Mouse (Mus musculus) frontal cortex, adult 2 months (tissue): ENCODE data around the gene Sec24c. TPM values are rescaled to one million over a fixed set of nuclear protein-coding genes. Genes with fewer than 3 reads are reported as not detected.

Source experiments
- DNase-seq, 2 experiments: peaks; one replicate each; pipeline ENCODE4 v3.0.0; 2022; ENCODE audit warnings: low spot score in 1 of 2; ENCODE audit errors: extremely low spot score in 1 of 2
- polyA plus RNA-seq: library from polyadenylated mRNA; depleted of rRNA; stranded (reverse); fragments of >200 nt; gene quantifications from 2 replicates; pipeline ENCODE4 v1.2.3, GENCODE M21; 2012

Gene Sec24c
- polyA plus RNA-seq, 1 experiment: 91.9 TPM

DNA sequence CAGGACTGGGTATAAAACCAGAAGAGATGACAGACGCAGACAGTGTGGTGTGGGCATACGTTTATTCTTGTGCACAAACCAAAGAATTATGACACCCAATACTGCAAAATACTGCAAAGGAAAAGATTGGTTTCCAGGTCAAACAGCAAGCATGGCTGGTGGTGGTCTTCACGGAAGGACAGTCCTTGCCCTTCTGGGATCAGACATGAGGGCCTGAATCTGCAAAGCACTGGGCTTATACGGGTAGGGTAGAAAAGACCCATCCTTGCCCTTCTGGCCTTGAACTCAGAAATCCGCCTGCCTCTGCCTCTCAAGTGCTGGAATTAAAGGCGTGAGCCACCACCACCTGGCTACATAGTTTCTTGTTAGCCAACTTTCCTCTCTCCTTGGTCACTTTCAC lies 15.2 kb upstream of the Sec24c start:
- DNase-seq: no peak

DNA sequence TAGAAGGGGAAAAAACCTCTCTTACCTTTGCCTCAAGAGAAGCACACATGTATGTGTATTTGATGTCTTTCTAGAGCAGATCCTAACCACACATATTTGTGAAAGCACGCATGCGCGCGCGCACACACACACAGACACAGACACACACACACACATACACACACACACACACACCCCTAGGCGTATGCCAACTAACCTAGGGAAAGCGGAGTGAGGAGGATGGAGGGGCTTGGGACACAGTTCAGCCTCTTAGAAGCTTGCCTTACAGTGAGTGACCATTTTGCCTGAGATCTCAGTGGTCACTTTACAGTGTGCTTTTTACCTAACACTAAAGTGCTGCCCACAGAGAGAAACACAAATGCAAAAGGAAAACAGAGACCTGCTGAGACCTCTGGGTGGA lies 14.4 kb upstream of the Sec24c start:
- DNase-seq: no peak

DNA sequence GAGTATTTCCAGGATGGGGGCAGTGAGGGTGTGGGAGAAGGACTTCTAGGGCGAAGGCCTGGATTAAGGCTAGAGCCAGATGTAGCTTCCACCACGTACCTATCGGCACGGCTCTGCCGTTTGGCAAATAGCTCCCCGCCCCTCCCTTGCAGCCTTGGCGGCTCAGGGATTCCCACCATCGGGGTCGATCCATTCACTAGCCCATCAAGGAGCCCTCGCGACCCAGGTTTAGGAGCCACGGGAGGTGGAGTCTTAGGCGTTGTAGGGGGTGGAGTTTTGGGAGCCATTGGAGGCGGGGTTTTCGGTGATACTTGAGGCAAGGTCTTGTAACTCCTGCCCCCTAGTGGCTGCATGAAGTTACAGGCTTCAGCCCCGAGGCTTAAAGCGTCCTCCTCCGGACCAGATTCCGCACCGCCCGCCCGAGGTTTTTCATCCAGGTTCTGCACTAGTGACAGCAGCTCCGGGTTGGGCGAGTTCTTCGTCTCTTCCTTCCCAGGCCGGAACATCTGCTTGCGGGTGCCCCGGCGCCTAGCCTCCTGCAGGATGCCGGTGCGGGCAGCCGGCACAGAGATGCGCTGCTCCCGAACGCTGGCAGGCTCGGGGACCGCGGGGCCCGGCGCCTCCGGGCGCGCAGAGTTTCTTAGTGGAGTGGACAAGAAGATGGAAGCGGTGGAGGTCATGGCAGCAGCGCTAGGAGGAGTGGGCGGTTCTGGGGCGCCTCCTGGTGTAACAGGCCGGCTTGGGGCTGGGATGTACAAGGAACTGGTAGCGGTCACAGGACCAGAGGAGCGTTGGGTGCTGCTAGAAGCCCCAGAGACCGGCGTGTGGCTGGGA lies 13.1 kb upstream of the Sec24c start:
- DNase-seq: peak; percentile 93 to 99

DNA sequence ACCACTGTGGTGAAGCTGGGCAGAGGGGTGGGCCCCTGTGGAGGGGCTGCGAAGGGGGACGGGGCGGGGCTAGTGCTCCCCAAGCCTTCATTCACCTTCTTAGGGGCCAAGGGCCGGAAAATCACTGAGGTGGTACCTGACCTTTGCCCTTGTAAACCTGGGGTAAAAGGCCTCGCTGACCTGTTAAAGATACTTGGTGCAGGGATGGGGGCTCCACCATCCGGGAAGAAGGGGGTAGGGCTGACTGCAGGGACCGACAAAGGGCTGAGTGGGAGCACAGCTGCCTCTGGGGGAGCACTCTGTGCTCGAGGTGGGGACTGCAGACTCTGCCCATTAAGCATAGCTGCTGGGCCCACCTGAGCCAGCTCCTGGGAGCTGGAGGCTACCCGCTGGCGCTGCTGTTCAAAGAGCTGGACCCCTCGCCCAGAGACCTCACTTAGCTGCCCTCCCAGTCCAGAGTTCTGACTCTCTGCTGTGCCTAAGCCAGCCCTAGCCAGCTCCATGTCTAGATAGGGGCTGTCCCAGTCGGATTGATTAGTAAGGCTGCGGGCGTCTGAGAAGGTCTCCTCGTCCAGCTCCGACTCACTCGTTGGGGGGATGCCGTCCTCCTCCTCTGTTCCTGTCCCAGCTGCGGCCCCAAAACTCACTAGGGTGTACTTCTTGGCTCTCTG lies 12.3 kb upstream of the Sec24c start:
- DNase-seq: no peak

GRCm38 (mm10) chr14:20662740-20663139 lies 11.4 kb upstream of the Sec24c start:
- no peak for DNase-seq

GRCm38 (mm10) chr14:20663601-20664000 lies 10.5 kb upstream of the Sec24c start:
- DNase-seq: no peak

DNA sequence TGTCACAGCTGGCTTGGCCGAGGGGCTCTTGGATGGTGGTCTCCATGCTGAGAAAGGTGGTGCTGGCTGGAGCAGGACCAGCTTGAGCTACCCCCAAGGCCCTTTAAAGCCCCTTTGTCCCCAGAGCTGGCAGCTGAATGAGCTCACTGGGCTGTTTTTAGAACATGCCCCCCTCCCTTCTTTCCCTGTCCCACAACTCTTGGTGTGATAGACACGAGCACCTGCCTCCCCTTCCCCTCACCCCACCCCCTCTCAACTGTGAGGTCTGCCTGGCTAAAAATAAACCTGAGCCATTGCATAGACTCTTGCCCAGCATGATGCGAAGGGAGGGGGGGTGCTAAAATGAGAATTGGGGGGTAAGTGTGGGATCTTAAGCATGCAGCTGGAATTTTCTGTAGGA lies 9.7 kb upstream of the Sec24c start:
- DNase-seq: no peak

GRCm38 (mm10) chr14:20667469-20667868 lies 6.6 kb upstream of the Sec24c start:
- DNase-seq: no peak

DNA sequence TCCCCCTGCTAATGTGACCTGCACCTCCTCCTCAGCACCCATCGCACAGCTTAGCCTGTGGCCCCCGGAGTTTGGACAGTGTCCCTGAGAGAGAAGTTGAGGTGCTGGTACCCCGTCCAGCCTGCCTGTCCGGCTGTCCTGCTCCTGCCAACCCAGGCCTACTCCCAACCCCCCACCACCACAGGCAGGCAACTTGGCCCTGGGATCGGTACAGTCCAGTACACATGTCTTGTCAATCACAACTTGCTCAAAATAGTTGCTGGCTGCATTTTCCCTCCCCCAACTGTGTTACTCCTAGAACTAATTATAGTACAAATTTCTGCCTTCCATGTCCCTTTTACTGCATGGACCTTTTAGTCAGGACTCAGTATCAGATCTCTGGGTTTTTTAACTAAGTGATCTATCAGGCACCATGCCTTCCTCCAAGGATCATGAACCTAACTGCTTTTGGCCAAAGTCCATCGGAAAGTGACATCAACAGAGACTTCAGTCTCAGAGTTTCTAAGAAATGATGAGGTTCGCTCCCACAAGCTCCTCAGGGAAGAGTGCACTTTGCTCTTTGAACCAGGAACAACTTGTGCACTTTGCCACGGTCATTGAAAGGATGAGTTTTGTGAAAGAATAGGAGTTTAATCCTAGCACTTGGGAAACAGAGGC lies 5.8 kb upstream of the Sec24c start, which contains the start of gene Synpo2l:
Gene Synpo2l (minus strand): TSS at position 201 of the 657 bp plus-strand sequence.
- no peak for DNase-seq

- peak in 1 of 2 experiments; percentile 39 for DNase-seq
Observed at GRCm38 (mm10) chr14:20672990-20673389, 1.1 kb upstream of the Sec24c start.

DNA sequence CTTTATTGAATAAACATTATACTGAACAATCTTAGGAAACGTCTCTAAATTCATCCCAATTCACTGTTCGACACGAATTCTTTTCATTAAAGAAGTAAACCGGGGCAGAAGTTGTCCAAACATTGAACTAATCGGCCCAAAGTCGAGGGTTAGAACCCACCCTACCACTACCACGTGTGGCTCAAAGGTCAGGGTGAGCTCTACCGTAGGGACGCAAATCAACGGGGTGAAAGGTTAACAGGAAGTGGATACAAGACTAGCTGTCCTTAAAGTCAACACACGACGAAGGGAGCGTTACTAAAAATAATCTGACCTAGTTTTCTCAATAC lies 409 bp upstream of the Sec24c start:
- no peak for DNase-seq

- no peak for DNase-seq
Observed at GRCm38 (mm10) chr14:20677906-20678305, 3.8 kb downstream of the Sec24c start.

GRCm38 (mm10) chr14:20681742-20682141 lies 7.6 kb downstream of the Sec24c start:
- no peak for DNase-seq

- no peak for DNase-seq
Observed at GRCm38 (mm10) chr14:20682498-20682897, 8.4 kb downstream of the Sec24c start.

GRCm38 (mm10) chr14:20686576-20686975 lies 12.5 kb downstream of the Sec24c start:
- peak in 1 of 2 experiments; percentile 58 for DNase-seq

DNA sequence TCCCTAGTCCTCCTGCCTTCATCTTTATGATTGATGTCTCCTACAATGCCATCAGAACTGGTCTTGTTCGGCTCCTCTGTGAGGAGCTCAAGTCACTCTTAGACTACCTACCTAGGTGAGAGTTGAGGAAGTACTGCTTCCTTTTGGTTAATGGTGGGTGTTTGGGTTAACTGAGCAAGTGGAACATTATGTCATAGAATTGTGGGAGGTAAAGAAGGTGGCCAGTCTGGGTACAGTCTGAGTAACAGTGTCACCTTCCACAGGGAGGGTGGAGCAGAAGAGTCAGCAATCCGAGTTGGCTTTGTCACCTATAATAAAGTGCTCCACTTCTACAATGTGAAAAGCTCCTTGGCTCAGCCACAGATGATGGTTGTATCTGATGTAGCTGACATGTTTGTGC lies 14.9 kb downstream of the Sec24c start:
- DNase-seq: no peak

DNA sequence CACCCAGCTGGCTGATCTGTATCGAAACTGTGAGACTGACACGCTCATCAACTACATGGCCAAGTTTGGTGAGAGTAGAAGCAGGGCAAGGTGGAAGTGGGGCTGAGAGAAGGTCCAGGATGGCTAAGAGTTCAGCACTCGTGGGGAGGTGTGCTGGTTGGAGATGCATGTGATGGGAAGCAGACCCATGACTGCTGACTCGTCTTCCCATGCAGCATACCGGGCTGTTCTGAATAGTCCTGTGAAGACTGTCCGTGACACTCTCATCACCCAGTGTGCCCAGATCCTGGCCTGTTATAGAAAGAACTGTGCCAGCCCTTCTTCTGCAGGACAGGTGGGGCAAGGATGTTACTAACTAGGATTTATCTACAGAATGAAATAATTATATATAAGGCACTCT lies 17.7 kb downstream of the Sec24c start:
- no peak for DNase-seq

GRCm38 (mm10) chr14:20693589-20694101 lies 19.5 kb downstream of the Sec24c start:
- no peak for DNase-seq

DNA sequence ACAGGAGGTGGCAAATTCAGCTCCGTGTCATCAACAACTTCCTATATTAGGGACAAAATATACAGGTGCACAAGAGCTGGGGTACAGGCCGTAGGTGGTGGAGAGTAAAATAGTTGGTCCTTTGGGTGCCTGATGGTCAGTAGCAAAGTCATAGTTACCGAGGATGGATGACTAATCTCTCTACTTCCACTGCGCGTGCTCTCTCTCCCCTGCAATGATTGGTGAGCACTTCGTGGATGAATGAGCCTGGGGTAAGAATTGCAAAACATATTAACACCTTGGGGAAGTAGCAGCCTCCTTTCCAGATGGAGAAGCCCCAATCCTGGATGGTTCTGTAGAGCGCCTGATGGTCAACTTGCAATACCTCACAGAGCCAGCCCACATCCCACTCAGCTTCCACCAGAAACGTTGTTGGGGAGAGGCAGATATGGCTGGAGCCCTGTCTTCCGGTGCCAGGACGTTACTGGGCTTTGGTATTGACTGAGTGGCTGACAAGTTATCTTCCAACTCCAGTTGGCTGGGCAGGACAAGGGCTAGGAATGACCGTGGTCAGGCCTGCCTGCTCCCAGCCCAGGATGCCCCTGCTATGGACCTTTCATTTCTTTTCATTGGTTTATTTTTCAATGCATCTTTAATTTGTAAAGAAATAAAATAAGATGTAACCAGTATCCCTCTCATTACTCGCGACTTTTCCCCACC lies 20.2 kb downstream of the Sec24c start:
- peak in 1 of 2 experiments; percentile 36 for DNase-seq

- DNase-seq: peak; percentile 61 to 86
Observed at GRCm38 (mm10) chr14:20694884-20695760, 21.0 kb downstream of the Sec24c start, which contains the start of gene Fut11. Fut11 (plus strand) TSS chr14:20694968.
